Comparison of ENCODE assay signal across 16 mouse cellular contexts in genomic region chr13:69708236-69708635, GRCm38 (mm10). TPM values are rescaled to one million over a fixed set of nuclear protein-coding genes. Genes with fewer than 3 reads are reported as not detected.
"Had no signal": no experiment of that assay in that cellular context is flagged by ENCODE, and none has a peak within 500 bp of the region (broad histone marks: within the 10 kb centered on the region; RNA-seq: fewer than 3 reads in every experiment).

No protein-coding gene starts in this region.

- H3K27me3 ChIP-seq: liver, embryonic 12.5 days; neural tube, embryonic 15.5 days had no signal

- DNase-seq: kidney, adult 11 months; kidney, adult 9 months; kidney, postnatal 36 days; layer of hippocampus, adult 9-11 months; lung, embryonic 14.5 days; lung, postnatal 10 days; lung, postnatal 4 days; midbrain, embryonic 14.5 days; thymus, postnatal 4 days had no signal

- H3K27ac ChIP-seq: kidney, postnatal 0 days; limb, embryonic 15.5 days; liver, embryonic 12.5 days; midbrain, embryonic 10.5 days; neural tube, embryonic 15.5 days had no signal

- H3K9me3 ChIP-seq: limb, embryonic 15.5 days; liver, embryonic 12.5 days; midbrain, embryonic 10.5 days; neural tube, embryonic 15.5 days had no signal

- H3K36me3 ChIP-seq: limb, embryonic 15.5 days; liver, embryonic 12.5 days; midbrain, embryonic 10.5 days had no signal

- H3K4me1 ChIP-seq: limb, embryonic 15.5 days; midbrain, embryonic 10.5 days; neural tube, embryonic 15.5 days had no signal

- H3K4me3 ChIP-seq: limb, embryonic 15.5 days; liver, embryonic 12.5 days; midbrain, embryonic 10.5 days; myocyte; neural tube, embryonic 15.5 days had no signal

RNA-seq across cellular contexts. Expression of gene Ube2ql1, which starts 31.5 kb away (rescaled TPM):
- total RNA-seq: megakaryocyte, adult 5-6 weeks had no signal
